Mouse (Mus musculus) left cerebral cortex, postnatal 10 days (tissue): ENCODE measurements at regions not wholly inside any gene's neighbourhood (a gene's known extent, or its start where the extent isn't known, plus 50 kb on each side); places are given as distances from the start of the nearest gene placed in this dataset.

Experiments
- DNase-seq, 2 experiments: peaks; one replicate each; pipeline ENCODE4 v3.0.0; 2021 to 2022; ENCODE audit warnings: low spot score in 2 of 2, mixed read lengths in 1 of 2; ENCODE audit errors: extremely low spot score in 1 of 2
- intact Hi-C: fragments of 180-260 bp; cut with DNase I; formaldehyde crosslinking; loops from one replicate; pipeline ENCODE4 v1.15.1; 2025

DNA sequence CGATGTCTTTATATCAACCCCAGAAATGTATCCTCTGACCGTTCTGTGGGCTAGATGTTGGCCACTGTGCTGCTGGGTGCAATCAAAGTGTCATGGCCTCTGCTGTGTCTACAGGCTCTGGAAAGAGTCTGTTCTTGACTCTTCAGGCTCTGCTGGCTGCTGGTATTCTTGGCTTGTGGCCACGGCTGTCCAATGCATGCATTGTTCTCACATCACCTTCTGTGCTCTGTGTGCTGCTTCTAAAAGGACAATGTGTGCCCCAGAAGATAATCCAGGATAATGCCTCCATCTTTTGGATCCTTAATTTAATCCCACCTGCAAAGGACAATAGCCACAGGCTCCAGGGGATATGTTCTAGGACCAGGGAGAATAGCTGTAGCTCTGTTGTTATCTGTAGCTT lies 77.5 kb upstream of the Dapl1 start:
- DNase-seq = peak in 1 of 2 experiments; percentile 56
- intact Hi-C loops = no loop called here

DNA sequence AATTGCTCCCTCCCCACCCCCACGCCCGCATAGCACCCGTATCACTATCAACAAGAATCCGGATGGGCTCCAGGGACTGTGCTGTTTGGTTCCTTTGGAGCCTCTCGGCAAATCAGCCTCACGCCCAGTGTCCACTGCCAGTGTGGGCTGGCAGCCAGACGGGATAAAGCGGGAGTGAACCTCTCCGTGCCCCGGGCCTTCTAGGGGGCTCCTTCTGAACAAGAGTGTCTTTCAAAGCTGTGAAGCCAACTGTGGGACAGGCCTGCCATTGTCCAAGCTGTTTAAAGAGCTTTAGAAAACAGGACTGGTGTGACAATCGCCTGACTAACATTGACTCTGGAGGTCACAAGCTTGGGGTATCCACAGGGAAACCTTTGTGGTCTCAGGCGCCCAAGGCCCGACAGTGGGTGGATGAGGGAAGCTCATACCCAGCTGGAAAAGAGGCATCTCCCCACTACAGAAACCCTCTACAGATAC lies 76.9 kb upstream of the Dapl1 start:
- peak in 1 of 2 experiments; percentile 71 for DNase-seq
- intact Hi-C loops = no loop called here

DNA sequence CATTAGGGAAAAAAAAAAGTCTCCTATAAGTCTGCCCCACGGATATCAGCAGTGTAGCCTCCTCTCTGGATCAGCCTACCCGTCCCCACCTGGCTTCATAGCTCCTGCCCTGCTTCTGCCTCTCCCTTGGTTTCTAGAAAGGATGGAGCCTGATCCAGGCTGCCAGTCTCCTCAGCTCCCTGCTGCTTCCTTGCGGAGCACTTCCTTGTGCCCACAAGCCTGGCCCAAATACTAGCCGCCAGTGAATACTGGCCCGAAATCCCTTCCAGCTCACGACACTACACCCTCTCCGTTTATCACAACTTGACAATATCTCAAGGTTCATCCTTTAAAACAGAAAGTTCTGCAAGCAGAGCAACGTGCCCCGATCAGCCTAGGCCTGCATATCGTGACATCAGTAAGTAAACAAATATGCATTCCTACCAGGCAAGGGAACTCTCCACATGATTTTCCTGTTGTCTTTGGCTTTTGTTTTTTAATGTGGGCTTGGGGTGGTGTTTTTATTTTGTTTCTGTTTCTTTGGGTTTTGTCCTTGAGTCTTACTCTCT lies 76.3 kb upstream of the Dapl1 start:
- intact Hi-C loops = no loop called here
- no peak for DNase-seq

DNA sequence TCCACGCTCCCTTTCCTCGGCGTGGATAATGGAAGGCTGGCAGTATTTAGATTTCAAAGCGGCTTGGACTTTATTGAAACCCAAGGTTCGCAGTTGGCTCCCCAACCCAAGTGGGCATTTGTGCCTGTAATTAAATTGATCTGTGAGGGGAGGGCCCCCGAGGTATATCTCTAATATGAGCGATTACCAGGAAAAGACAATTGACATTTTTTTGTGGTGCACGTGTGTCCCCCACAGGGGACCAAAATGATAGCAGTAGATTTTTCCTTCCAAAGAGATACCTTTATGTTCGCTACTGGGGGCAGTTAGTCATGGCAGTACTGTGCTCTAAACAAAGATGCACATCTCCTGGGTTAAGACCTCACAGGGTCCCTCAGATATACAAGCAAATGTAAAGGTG lies 69.8 kb upstream of the Dapl1 start:
- no peak for DNase-seq
- intact Hi-C loops = no loop called here

DNA sequence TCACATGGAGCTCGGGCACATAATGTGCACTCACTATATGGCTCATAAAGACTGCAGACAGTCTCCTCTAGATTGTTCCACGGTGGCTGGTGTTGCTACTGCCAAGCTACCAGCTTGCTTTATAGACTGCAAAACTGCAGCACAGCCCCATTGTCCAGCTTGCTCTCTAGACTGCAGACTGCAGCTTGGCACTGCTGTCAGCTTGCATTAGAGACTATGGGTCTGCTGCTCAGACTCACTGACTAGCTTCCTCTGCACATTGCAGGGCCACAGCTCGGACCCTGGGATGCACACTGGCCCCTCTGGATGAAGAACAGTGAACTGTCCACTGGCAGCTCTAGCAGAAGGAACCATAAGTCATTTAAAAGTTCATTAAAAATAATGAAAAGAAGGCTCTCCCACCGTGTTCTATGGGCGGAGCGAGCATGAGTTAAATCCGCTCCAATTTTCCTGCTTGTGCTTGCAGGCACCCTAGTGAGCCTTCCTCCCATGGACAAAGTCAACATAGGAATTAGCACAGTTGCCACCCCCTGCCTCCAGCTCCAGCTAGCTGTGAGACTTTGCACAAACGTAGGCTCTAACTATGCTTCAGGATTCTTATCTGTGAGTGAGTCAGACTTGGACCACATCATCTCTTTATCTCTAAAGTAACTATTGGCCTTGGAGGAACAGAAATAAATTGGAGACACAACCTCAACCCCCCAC lies 67.8 kb upstream of the Dapl1 start:
- intact Hi-C loops = no loop called here

DNA sequence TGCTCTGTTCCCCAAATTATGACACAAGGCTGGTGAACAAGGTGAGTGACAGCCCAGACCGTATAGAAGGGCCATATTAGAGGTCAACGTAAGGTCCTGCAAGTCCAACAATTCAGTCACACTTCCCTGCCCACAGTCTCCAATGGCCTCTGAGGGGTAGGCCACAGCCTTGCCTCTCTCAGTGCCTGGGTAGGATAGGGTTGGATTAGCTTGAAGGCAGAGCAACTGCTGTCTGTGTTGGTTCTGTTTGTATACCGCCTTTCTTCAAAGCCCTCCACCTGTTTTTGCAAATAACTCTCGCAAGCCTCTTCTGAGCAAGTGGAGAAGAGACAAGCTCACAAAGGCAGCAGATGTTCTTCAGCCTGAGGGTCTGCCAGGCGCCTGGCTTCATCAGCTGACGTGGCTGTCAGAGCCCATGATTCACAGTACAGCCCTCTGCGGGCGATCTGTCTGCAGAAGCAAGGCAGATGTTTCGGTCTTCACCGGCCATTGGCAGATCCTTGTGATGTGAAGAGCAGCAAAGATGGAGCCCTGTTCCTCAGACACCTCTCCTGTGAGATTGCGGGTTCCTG lies 67.0 kb upstream of the Dapl1 start:
- DNase-seq = no peak
- intact Hi-C loops = no loop called here

More for the DNA sequence above, 67.8 kb upstream of the Dapl1 start:
- peak in 1 of 2 experiments; percentile 53 for DNase-seq

DNA sequence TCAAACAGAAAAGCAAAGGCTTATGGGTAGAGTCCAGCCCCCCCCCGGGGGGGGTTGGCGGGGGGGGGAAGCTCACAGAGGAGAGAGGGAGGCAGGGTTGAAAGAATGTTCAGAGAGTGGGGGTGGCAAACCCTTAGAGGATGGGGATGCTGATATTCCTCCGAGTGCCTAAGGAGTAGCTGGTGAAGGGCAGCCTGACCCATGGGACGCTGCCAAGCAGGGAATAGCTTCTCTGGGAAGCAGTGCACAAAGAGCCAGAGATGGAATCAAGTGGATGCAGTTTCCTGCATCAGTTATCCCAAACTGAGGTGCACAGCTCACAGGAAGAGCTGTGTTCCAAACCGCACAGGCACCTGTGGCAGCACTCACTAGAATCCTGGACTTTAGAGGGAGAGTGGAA lies 64.0 kb upstream of the Dapl1 start:
- DNase-seq = no peak
- intact Hi-C loops = loop anchor here (5.0 to 10.0 kb wide), 2 partner anchors 683 to 716 kb away; no protein-coding TSS in a partner anchor

DNA sequence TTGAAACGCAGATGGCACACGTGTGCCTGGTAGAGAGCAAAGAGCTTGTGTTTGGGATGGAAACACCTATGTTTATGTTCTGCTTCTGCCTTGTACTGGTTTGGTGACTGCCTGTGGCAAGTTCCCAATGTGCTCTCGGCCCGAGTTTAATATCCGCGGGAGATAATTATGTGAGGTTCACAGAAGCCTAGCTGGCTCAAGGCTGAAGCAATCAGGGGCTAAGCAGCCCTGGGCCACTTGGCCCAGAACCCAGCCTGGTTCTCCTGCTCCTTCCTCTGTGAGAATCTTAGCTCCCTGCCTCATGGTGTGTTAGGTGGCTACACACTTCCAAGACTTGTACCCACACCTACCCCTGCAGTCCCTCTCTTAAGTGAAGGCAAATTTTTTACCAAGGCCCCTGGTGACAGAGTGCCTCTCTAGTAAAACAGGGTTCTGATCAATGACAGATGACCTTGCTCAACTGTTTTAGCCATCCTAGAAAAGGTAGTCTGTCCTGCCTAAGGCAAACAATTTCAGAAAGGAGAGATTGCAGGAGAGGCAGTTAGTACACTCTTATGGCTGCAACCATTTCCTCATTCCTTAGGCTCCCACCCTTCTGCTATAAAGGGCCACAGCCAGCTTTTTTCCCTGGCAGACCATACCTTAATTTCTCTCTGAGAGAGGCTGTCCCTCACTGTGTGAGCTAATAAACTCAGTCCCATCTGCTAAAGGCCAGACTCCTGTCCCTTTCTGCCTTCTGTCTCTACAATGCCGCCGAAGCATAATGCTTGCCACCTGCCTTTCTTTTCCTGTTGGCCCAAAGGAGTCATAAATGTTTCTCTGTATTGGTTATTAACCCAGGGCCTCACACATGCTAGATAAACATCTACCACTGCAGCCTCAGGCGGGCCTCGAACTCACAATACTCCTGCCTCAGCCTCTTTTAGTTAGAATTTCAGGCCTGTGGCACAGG lies 61.9 kb upstream of the Dapl1 start:
- intact Hi-C loops = loop anchor here (5.0 to 10.0 kb wide), 2 partner anchors 685 to 718 kb away; no protein-coding TSS in a partner anchor
- DNase-seq = no peak

DNA sequence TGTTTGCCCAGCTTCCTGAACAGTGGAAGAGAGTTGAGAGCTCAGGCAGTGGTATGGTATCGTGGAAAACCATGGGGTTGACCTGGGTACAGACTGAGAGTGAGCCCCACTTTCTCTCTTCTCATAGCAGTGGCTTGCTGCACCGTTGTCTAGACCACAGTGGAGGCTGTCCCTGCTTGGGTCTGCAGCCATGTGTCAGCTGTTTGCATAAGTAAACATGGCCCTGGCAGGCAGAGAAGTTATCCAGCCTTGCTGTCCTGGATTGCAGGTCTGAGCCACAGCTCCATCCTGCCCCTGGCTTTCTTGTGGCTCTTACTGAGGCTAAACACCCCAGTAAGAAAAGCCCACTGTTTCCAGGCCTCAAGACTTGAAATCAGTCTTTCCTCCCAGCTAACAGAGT lies 60.2 kb upstream of the Dapl1 start:
- intact Hi-C loops = loop anchor here (5.0 to 10.0 kb wide), 2 partner anchors 687 to 719 kb away; no protein-coding TSS in a partner anchor
- DNase-seq = no peak

DNA sequence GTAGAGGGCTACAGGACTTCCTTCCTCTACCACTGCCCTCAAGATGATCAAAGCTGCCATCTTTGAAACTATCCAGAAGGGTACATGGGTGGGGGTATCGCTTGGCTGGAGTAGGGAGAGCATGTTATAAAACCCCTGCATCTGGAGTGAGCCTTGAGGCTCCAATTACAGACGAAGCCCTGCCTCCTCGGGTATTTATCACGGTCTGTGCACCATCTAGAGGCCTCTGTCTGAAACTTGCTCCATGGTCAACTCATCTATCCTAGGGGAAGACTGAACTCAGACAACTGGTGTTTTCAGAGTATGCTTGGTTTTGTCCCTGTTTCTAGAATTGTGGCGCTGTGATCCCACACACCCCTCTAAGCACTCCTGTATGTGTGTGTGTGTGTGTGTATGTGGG lies 59.7 kb upstream of the Dapl1 start:
- DNase-seq = peak; percentile 33 to 48
- intact Hi-C loops = loop anchor here (5.0 to 10.0 kb wide), 2 partner anchors 687 to 720 kb away; no protein-coding TSS in a partner anchor

DNA sequence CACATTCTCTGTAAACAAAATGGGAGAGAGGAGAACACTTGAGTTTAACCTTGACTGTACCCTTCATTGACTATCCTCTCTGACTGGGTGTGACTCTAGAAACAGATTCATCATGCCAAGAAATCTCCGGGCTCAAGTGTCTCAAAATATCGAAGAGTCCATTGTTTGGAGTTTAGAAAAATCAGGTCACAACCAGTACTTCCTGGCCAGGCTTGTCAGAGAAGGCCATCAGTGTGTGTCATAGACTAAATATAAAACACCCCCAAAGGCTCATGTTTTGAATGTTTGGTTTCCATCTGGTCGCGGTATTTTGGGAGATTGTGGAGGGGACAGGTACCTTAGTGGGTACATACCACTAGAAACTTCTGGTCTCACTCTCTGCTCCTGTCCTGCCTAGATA lies 58.6 kb upstream of the Dapl1 start:
- no peak for DNase-seq
- intact Hi-C loops = loop anchor here (10.0 kb wide), 1 partner anchor 721 kb away; no protein-coding TSS in a partner anchor

DNA sequence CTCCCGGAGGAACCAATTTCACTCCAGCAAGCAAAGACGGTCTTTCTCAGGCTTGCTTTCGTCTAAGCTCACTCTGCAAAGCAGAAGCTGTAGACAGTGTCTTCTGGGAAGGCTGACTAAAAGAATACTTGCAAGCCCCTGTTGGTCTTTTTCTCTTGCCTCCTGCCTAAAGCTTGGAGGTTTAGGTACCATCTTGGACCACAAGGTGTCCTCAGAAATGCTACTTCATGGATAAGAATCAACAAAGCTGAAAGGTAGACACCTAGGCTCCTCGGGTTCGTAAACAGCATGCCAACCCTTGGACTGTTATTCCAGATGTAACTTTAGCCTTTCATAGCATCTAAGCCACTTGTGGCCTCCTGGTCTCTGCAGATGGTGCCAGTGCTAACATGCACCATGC lies 53.0 kb upstream of the Dapl1 start:
- DNase-seq = no peak
- intact Hi-C loops = loop anchor here (10.0 kb wide), 1 partner anchor 597 kb away; no protein-coding TSS in a partner anchor

DNA sequence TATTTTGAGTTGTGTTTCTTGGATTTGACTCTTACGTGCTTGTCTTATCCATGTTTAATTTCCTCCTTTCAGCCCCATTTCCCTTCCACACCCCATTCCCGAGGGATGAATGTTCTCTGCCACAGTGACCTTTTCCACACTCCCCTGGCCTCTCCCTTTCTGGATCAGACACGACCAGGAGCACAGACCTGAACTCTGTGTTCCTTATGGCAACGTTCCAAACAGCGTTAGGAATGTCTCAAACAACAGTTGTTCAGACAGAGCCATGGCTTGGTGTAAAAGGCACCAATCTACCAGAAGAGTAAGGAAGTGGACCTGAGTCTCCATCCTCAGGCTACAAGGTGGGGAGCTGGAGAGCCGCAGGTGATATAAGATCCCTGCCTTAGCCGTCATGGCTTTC lies 52.6 kb upstream of the Dapl1 start:
- DNase-seq = no peak
- intact Hi-C loops = loop anchor here (10.0 kb wide), 1 partner anchor 597 kb away; no protein-coding TSS in a partner anchor
